Comparison of ENCODE assay signal across 33 mouse cellular contexts in the genomic region with DNA sequence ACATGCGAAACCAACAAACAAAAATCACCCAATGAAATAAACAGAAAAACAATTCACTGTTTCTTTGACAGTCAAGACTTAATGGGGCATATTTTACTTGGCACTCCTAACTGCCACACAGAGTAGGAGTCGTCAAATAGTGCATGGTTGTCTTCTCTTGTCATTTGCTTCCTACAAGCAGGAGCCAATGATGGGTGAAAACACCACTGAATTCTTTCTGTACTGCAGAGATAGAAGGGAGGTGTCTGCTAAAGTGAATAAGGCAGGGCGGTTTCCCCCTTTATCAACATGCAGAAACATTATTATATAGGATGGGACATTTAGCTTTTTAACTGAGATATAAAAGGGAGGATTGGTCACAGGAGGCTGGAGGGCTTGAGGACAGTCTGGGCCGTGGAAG. TPM values are rescaled to one million over a fixed set of nuclear protein-coding genes. Genes with fewer than 3 reads are reported as not detected.
A peak's percentile ranks its signal among the peaks of the same experiment; 100 is the strongest.
DNase-seq lines count a peak whose midpoint lies in the region; ATAC-seq and TF ChIP-seq lines count a peak whose summit lies in the region.
"Had no signal": no experiment of that assay in that cellular context is flagged by ENCODE, and none has a peak within 500 bp of the region (broad histone marks: within the 10 kb centered on the region; RNA-seq: fewer than 3 reads in every experiment).

No protein-coding gene starts in this region.

- no peak overlapping the region for H3K4me2 ChIP-seq in liver, embryonic 11.5 days
- H3K4me2 ChIP-seq in liver, embryonic 16.5 days (ENCODE audit: low read depth, low read length), result no peak overlapping the region
- H3K4me2 ChIP-seq: embryonic facial prominence, embryonic 15.5 days; forebrain, embryonic 15.5 days; heart, embryonic 11.5 days; hindbrain, embryonic 13.5 days; limb, embryonic 13.5 days; neural tube, embryonic 13.5 days; stomach, embryonic 15.5 days had no signal

- TF ChIP-seq CTCF in MEL (IDR thresholded peaks at IDR 0.05 in 2 of 3, conservative IDR thresholded peaks at IDR 0.05 in 1 of 3; ENCODE audit: control insufficient read depth in 1 of 3, insufficient read depth in 1 of 3, low read depth in 2 of 3, low read length in 3 of 3, poor library complexity in 1 of 3, severe bottlenecking in 1 of 3), result no peak
- TF ChIP-seq CTCF in heart, adult 2 months (IDR thresholded peaks at IDR 0.05), result no peak

- 50% methylated on average over 4 of the region's 4 CpGs for WGBS in liver, embryonic 11.5 days
- WGBS in liver, embryonic 16.5 days (ENCODE audit: insufficient replicate concordance), result 25% methylated on average over 4 of the region's 4 CpGs
- WGBS in heart, adult 2 months, result 71% methylated on average over 4 of the region's 4 CpGs

- peaks cover 5% of the 10 kb centered on the region for H3K79me2 ChIP-seq in MEL (ENCODE audit: control insufficient read depth, insufficient read depth, low read length, poor library complexity)
- no peaks in the 10 kb centered on the region for H3K79me2 ChIP-seq in heart, adult 2 months (replicated peaks; ENCODE audit: control insufficient read depth, insufficient read depth, low read length)

- DNase-seq in MEL (ENCODE audit: low read depth, low spot score), result peak; percentile 87
- no peak for DNase-seq in liver, embryonic 11.5 days (ENCODE audit: low spot score)
- DNase-seq in spleen, adult 18-20 months, result no peak
- DNase-seq in spleen, postnatal 4 days (ENCODE audit: low spot score in 2 of 2), result no peak
- DNase-seq in heart, adult 2 months, result no peak
- DNase-seq in right cerebral cortex, postnatal 36 days (ENCODE audit: low spot score in 2 of 2), result no peak
- DNase-seq: adrenal gland, postnatal 14 days; cerebellum, adult 2 months; cerebellum, postnatal 14 days; gastrocnemius, postnatal 10 days; heart, postnatal 4 days; kidney, adult 9 months; kidney, postnatal 14 days; lung, adult 2 months; lung, postnatal 10 days; thymus, postnatal 14 days had no signal

- peak overlapping the region; percentile 61 for H3K9ac ChIP-seq in MEL (ENCODE audit: control insufficient read depth, low read depth, low read length, poor library complexity, severe bottlenecking)
- H3K9ac ChIP-seq in liver, embryonic 11.5 days (ENCODE audit: low read depth, low read length), result no peak overlapping the region
- H3K9ac ChIP-seq in liver, embryonic 16.5 days (ENCODE audit: low read depth, low read length), result no peak overlapping the region
- H3K9ac ChIP-seq in heart, adult 2 months (ENCODE audit: low read depth, low read length), result no peak overlapping the region
- H3K9ac ChIP-seq: embryonic facial prominence, embryonic 15.5 days; forebrain, embryonic 15.5 days; hindbrain, embryonic 13.5 days; limb, embryonic 13.5 days; neural tube, embryonic 13.5 days; stomach, embryonic 15.5 days had no signal

- TF ChIP-seq RAD21 in MEL (IDR thresholded peaks at IDR 0.05; ENCODE audit: low read depth, low read length), result no peak

- H3K4me1 ChIP-seq in MEL (ENCODE audit: control insufficient read depth in 1 of 2, insufficient read depth in 2 of 2, low read length in 2 of 2), result peaks cover 36 to 44% of the 10 kb centered on the region in 2 experiments
- peaks cover 11% of the 10 kb centered on the region; the same call in 1 of the 2 replicates for H3K4me1 ChIP-seq in liver, embryonic 11.5 days (replicated peaks; ENCODE audit: control insufficient read depth, insufficient read depth, low read length)
- H3K4me1 ChIP-seq in liver, embryonic 16.5 days (ENCODE audit: control insufficient read depth, low read depth, low read length), result peaks cover 8% of the 10 kb centered on the region; the same call in 1 of the 2 replicates
- no peaks in the 10 kb centered on the region for H3K4me1 ChIP-seq in heart, adult 2 months (ENCODE audit: control insufficient read depth, insufficient read depth, low read length)
- H3K4me1 ChIP-seq: embryonic facial prominence, embryonic 10.5 days; embryonic facial prominence, embryonic 15.5 days; forebrain, embryonic 10.5 days; forebrain, embryonic 15.5 days; hindbrain, embryonic 13.5 days; limb, embryonic 13.5 days; midbrain, embryonic 10.5 days; neural tube, embryonic 13.5 days; stomach, embryonic 15.5 days had no signal

- intact Hi-C loops in heart, adult 2 months (cut with DNase I), result no loop called here

- H3K4me3 ChIP-seq in MEL (ENCODE audit: control insufficient read depth in 1 of 2, insufficient read depth in 1 of 2, low read depth in 2 of 2, low read length in 2 of 2), result peak overlapping the region; percentile 1 to 6; a peak in 2 of 4 replicates
- H3K4me3 ChIP-seq in liver, embryonic 11.5 days (ENCODE audit: low read depth, low read length), result no peak overlapping the region
- H3K4me3 ChIP-seq in liver, embryonic 16.5 days (ENCODE audit: low read depth, low read length), result no peak overlapping the region
- H3K4me3 ChIP-seq in heart, adult 2 months, result no peak overlapping the region
- H3K4me3 ChIP-seq: embryonic facial prominence, embryonic 10.5 days; embryonic facial prominence, embryonic 15.5 days; forebrain, embryonic 10.5 days; forebrain, embryonic 15.5 days; hindbrain, embryonic 13.5 days; left cerebral cortex, adult 2 months; limb, embryonic 13.5 days; midbrain, embryonic 10.5 days; myocyte; neural tube, embryonic 13.5 days; stomach, embryonic 15.5 days had no signal

- no peaks in the 10 kb centered on the region for H3K27me3 ChIP-seq in MEL (ENCODE audit: control insufficient read depth in 1 of 2, insufficient read depth in 2 of 2, low read length in 2 of 2)
- H3K27me3 ChIP-seq in liver, embryonic 11.5 days (replicated peaks; ENCODE audit: control insufficient read depth, insufficient read depth, low read length), result no peaks in the 10 kb centered on the region
- H3K27me3 ChIP-seq in liver, embryonic 16.5 days (ENCODE audit: control insufficient read depth, insufficient read depth, low read depth, low read length), result no peaks in the 10 kb centered on the region
- no peaks in the 10 kb centered on the region for H3K27me3 ChIP-seq in heart, adult 2 months (ENCODE audit: control insufficient read depth, insufficient read depth, low read length)
- H3K27me3 ChIP-seq: embryonic facial prominence, embryonic 15.5 days; forebrain, embryonic 15.5 days; hindbrain, embryonic 13.5 days; limb, embryonic 13.5 days; neural tube, embryonic 13.5 days had no signal

- H3K36me3 ChIP-seq in MEL (ENCODE audit: control insufficient read depth in 1 of 2, insufficient read depth in 2 of 2, low read length in 2 of 2), result peaks cover 0 to 61% of the 10 kb centered on the region in 2 experiments; a peak in 2 of 4 replicates
- H3K36me3 ChIP-seq in liver, embryonic 11.5 days (ENCODE audit: control insufficient read depth, insufficient read depth, low read length), result no peaks in the 10 kb centered on the region
- H3K36me3 ChIP-seq in liver, embryonic 16.5 days (ENCODE audit: control insufficient read depth, insufficient read depth), result no peaks in the 10 kb centered on the region
- no peaks in the 10 kb centered on the region for H3K36me3 ChIP-seq in heart, adult 2 months (ENCODE audit: control insufficient read depth, insufficient read depth, low read length)
- H3K36me3 ChIP-seq: embryonic facial prominence, embryonic 10.5 days; embryonic facial prominence, embryonic 15.5 days; forebrain, embryonic 10.5 days; forebrain, embryonic 15.5 days; hindbrain, embryonic 13.5 days; limb, embryonic 13.5 days; midbrain, embryonic 10.5 days; neural tube, embryonic 13.5 days; stomach, embryonic 15.5 days had no signal

- peak; percentile 43; the same call in 1 of the 2 replicates for ATAC-seq in common myeloid progenitor, adult 5-6 weeks (replicated peaks; ENCODE audit: low read depth, poor library complexity, severe bottlenecking)
- peak; percentile 94 for ATAC-seq in liver, embryonic 11.5 days (replicated peaks; ENCODE audit: low FRiP score)
- ATAC-seq in liver, embryonic 16.5 days (ENCODE audit: low read depth), result peak; percentile 92
- ATAC-seq: forebrain, embryonic 15.5 days; intestine, embryonic 16.5 days had no signal

- TF ChIP-seq POLR2A in MEL (IDR thresholded peaks at IDR 0.05; ENCODE audit: control insufficient read depth in 1 of 2, insufficient read depth in 1 of 2, low read depth in 1 of 2, low read length in 2 of 2, poor library complexity in 1 of 2), result peak in 1 of 2 experiments; percentile 37; a peak in 1 of 4 replicates
- no peak for TF ChIP-seq POLR2A in heart, adult 2 months (IDR thresholded peaks at IDR 0.05; ENCODE audit: insufficient read depth, low read depth, low read length)

- TF ChIP-seq EP300 in MEL (IDR thresholded peaks at IDR 0.05; ENCODE audit: low read depth in 1 of 2, low read length in 2 of 2), result peak; percentile 58 to 87; a peak in 2 of 4 replicates
- no peak for TF ChIP-seq EP300 in heart, adult 2 months (IDR thresholded peaks at IDR 0.05; ENCODE audit: insufficient read depth, low read depth, low read length)

- H3K9me3 ChIP-seq in MEL (replicated peaks; ENCODE audit: insufficient read depth, low read length), result no peaks in the 10 kb centered on the region
- no peaks in the 10 kb centered on the region for H3K9me3 ChIP-seq in liver, embryonic 11.5 days (ENCODE audit: control insufficient read depth, low read length)
- H3K9me3 ChIP-seq in liver, embryonic 16.5 days (replicated peaks; ENCODE audit: control insufficient read depth, low read length), result no peaks in the 10 kb centered on the region
- H3K9me3 ChIP-seq: embryonic facial prominence, embryonic 10.5 days; embryonic facial prominence, embryonic 15.5 days; forebrain, embryonic 10.5 days; forebrain, embryonic 15.5 days; G1E; hindbrain, embryonic 13.5 days; limb, embryonic 13.5 days; midbrain, embryonic 10.5 days; neural tube, embryonic 13.5 days; stomach, embryonic 15.5 days had no signal

- H3K27ac ChIP-seq in MEL (ENCODE audit: control insufficient read depth, low read depth, low read length), result peak overlapping the region; percentile 96
- peak overlapping the region; percentile 39 for H3K27ac ChIP-seq in liver, embryonic 11.5 days (ENCODE audit: low read depth, low read length)
- H3K27ac ChIP-seq in liver, embryonic 16.5 days (ENCODE audit: low read length), result peak overlapping the region; percentile 23
- H3K27ac ChIP-seq in heart, adult 2 months, result no peak overlapping the region
- H3K27ac ChIP-seq: embryonic facial prominence, embryonic 10.5 days; embryonic facial prominence, embryonic 15.5 days; forebrain, embryonic 10.5 days; forebrain, embryonic 15.5 days; hindbrain, embryonic 13.5 days; left cerebral cortex, adult 2 months; limb, embryonic 13.5 days; macrophage; midbrain, embryonic 10.5 days; neural tube, embryonic 13.5 days; stomach, embryonic 15.5 days had no signal

TF ChIP-seq in MEL, 35 proteins besides CTCF, POLR2A, EP300 and RAD21 (continues in another document):
- TF ChIP-seq TBP (IDR thresholded peaks at IDR 0.05; ENCODE audit: low read depth, low read length), result peak; percentile 55
- TF ChIP-seq GATA1 (IDR thresholded peaks at IDR 0.05; ENCODE audit: low read depth, low read length), result peak; percentile 77

RNA-seq across cellular contexts. Expression of a gene that starts 13.0 kb away (rescaled TPM):
- total RNA-seq in MEL (2012; rRNA removed), result 61.3 and 82.5 TPM in 2 replicates
- polyA plus RNA-seq in MEL (2012; ENCODE audit: insufficient read depth in 1 of 2, insufficient read length in 2 of 2, low read depth in 1 of 2, low replicate concordance in 2 of 2, missing spikeins in 1 of 2), result 10 to 100 TPM; 73.7 to 90.0 TPM
- 188 and 193 TPM in 2 replicates for total RNA-seq in common myeloid progenitor, adult 5-6 weeks (2017)
- polyA plus RNA-seq in liver, embryonic 11.5 days (2014; fragmentation: Nextera tagmentation; extraction: Ambion mirVana), result 27.3 and 29.9 TPM in 2 replicates
- polyA plus RNA-seq in liver, embryonic 16.5 days (2015; fragmentation: Nextera tagmentation; extraction: Ambion mirVana), result 7.1 and 7.2 TPM in 2 replicates
- 10 to 100 TPM; 14.3 to 18.8 TPM for total RNA-seq in heart, adult 2 months (2021)
- polyA plus RNA-seq in heart, adult 2 months (2012; rRNA removed), result 7.3 and 8.6 TPM in 2 replicates

Comparison
In these comparisons a context has a peak if more than half of its experiments do, and no peak if none do; other contexts are left out.
1. H3K4me3 ChIP-seq: peak in MEL (2 of 2); none in liver, embryonic 11.5 days (single experiment), liver, embryonic 16.5 days (single experiment) and heart, adult 2 months (single experiment).
2. ATAC-seq: peak in every context shown above with its lines; median percentile 94 in liver, embryonic 11.5 days; 92 in liver, embryonic 16.5 days; 43 in common myeloid progenitor, adult 5-6 weeks.